Mouse (Mus musculus): Measurements from ENCODE around the gene Ly6g6d. TPM values are rescaled to one million over a fixed set of nuclear protein-coding genes. Genes with fewer than 3 reads are reported as not detected.
A peak's percentile ranks its signal among the peaks of the same experiment; 100 is the strongest.

The Ly6g6d gene
- polyA plus RNA-seq, 1 experiment from 2014 or later, result 2.7 TPM

DNA sequence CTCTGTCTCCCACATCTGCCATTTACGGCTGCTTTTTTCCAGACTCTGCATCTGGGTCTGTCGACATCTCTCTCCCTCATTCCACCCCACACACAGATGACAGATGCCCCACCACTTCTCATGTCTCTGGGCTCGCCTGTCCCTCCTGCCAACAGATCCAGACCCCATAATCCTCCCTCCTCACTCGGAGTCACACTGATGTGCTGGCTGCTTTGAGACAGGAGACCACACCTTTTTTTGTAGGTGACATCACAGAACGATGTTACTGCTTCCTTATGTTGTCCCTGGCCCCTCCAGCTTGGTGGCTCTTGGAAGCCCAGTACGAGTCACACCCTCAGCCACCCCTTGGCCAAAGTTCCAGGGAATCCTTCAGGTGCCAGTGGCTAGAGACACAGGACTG lies 2.4 kb upstream of the Ly6g6d start:
- Histone ChIP-seq H3K4me1 (ENCODE audit: insufficient read depth) (0 out of 2 replicates have a peak, but pooled peaks cover 4% of the 10 kb centered on the region), H3K27ac (ENCODE audit: low read depth) (no peak overlapping the region), H3K9me3 (ENCODE audit: low read depth, low read length) (no peaks in the 10 kb centered on the region), H3K9ac (peak overlapping the region; percentile 15; the same call in 1 of the 2 replicates), H3K4me2 (no peak overlapping the region), H3K4me3 (ENCODE audit: low read depth, low read length) (no peak overlapping the region), H3K27me3 (ENCODE audit: insufficient read depth, low read length) (no peaks in the 10 kb centered on the region), H3K36me3 (ENCODE audit: insufficient read depth) (no peaks in the 10 kb centered on the region)
- TF ChIP-seq CTCF (IDR thresholded peaks at IDR 0.05; ENCODE audit: low read depth), result no peak
- DNase-seq (no peak), ATAC-seq (ENCODE audit: insufficient read depth) (no peak)
- 46% methylated on average over 6 of the region's 6 CpGs for WGBS

GRCm38 (mm10) chr17:35079778-35080177 lies 1.9 kb upstream of the Ly6g6d start:
- Histone ChIP-seq H3K27me3 (ENCODE audit: insufficient read depth, low read length) (no peaks in the 10 kb centered on the region), H3K27ac (ENCODE audit: low read depth) (no peak overlapping the region), H3K9me3 (ENCODE audit: low read depth, low read length) (no peaks in the 10 kb centered on the region), H3K4me1 (ENCODE audit: insufficient read depth) (0 out of 2 replicates have a peak, but pooled peaks cover 4% of the 10 kb centered on the region), H3K4me2 (no peak overlapping the region), H3K36me3 (ENCODE audit: insufficient read depth) (no peaks in the 10 kb centered on the region), H3K4me3 (ENCODE audit: low read depth, low read length) (no peak overlapping the region), H3K9ac (peak overlapping the region; percentile 15; the same call in 1 of the 2 replicates)
- WGBS, result 40% methylated on average over 9 of the region's 9 CpGs
- ATAC-seq (ENCODE audit: insufficient read depth) (no peak), DNase-seq (no peak)
- TF ChIP-seq CTCF (IDR thresholded peaks at IDR 0.05; ENCODE audit: low read depth), result no peak

DNA sequence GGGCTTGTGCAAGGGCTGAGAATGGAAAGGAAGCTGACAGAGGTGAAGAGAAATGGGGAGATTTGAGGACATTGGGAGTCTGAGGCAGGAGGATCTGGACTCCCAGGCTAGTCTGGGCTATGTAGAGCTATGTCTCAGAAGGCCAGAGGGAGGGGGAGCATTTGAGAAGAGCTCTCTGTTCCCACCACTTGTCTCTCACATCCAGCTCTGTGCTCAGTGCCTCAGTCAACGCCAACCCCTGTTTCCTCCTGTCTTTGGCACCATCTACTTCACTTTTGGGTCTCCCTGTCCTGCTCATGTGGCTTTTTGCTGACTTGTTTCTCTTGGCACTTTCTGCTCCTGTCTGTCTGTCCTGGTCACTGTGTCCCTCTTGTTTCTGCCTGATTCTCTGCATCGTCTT lies 580 bp downstream of the Ly6g6d start:
- TF ChIP-seq CTCF (IDR thresholded peaks at IDR 0.05; ENCODE audit: low read depth), result no peak
- ATAC-seq (ENCODE audit: insufficient read depth) (no peak), DNase-seq (no peak)
- 0 out of 2 replicates have a peak, but pooled peaks cover 4% of the 10 kb centered on the region for H3K4me1 ChIP-seq (ENCODE audit: insufficient read depth)
- H3K36me3 ChIP-seq (ENCODE audit: insufficient read depth), result no peaks in the 10 kb centered on the region
- H3K4me2 ChIP-seq, result peak overlapping the region; percentile 54
- H3K4me3 ChIP-seq (ENCODE audit: low read depth, low read length), result peak overlapping the region; percentile 21
- no peaks in the 10 kb centered on the region for H3K9me3 ChIP-seq (ENCODE audit: low read depth, low read length)
- H3K27ac ChIP-seq (ENCODE audit: low read depth), result peak overlapping the region; percentile 69; the same call in 1 of the 2 replicates
- WGBS, result 33% methylated on average over 2 of the region's 2 CpGs
- peak overlapping the region; percentile 44 for H3K9ac ChIP-seq
- H3K27me3 ChIP-seq (ENCODE audit: insufficient read depth, low read length), result no peaks in the 10 kb centered on the region

GRCm38 (mm10) chr17:35076507-35077176 lies 1.2 kb downstream of the Ly6g6d start, which contains the start of gene Ly6g6e:
Ly6g6e (plus strand) TSS chr17:35076902.
- Histone ChIP-seq H3K9ac (peak within 1 kb of the TSS; percentile 44), H3K4me2 (peak within 1 kb of the TSS; percentile 54), H3K27ac (ENCODE audit: low read depth) (peak within 1 kb of the TSS; percentile 69; the same call in 1 of the 2 replicates), H3K9me3 (ENCODE audit: low read depth, low read length) (no peaks in the 10 kb centered on the region), H3K36me3 (ENCODE audit: insufficient read depth) (no peaks in the 10 kb centered on the region), H3K4me1 (ENCODE audit: insufficient read depth) (0 out of 2 replicates have a peak, but pooled peaks cover 4% of the 10 kb centered on the region), H3K27me3 (ENCODE audit: insufficient read depth, low read length) (no peaks in the 10 kb centered on the region), H3K4me3 (ENCODE audit: low read depth, low read length) (peak within 1 kb of the TSS; percentile 21)
- DNase-seq (no peak), ATAC-seq (ENCODE audit: insufficient read depth) (no peak)
- no peak for TF ChIP-seq CTCF (IDR thresholded peaks at IDR 0.05; ENCODE audit: low read depth)
- 26% methylated on average over 10 of the region's 10 CpGs for WGBS

- Histone ChIP-seq H3K27ac (ENCODE audit: low read depth) (no peak overlapping the region), H3K27me3 (ENCODE audit: insufficient read depth, low read length) (no peaks in the 10 kb centered on the region), H3K36me3 (ENCODE audit: insufficient read depth) (no peaks in the 10 kb centered on the region), H3K9ac (no peak overlapping the region), H3K4me3 (ENCODE audit: low read depth, low read length) (no peak overlapping the region), H3K4me2 (no peak overlapping the region), H3K4me1 (ENCODE audit: insufficient read depth) (0 out of 2 replicates have a peak, but pooled peaks cover 4% of the 10 kb centered on the region), H3K9me3 (ENCODE audit: low read depth, low read length) (no peaks in the 10 kb centered on the region)
- no peak for TF ChIP-seq CTCF (IDR thresholded peaks at IDR 0.05; ENCODE audit: low read depth)
- WGBS, result 47% methylated on average over 17 of the region's 17 CpGs
- DNase-seq (no peak), ATAC-seq (ENCODE audit: insufficient read depth) (no peak)
These were observed 3.8 kb downstream of the Ly6g6d start for GRCm38 (mm10) chr17:35074097-35074496.

- WGBS, result 68% methylated on average over 9 of the region's 9 CpGs
- Histone ChIP-seq H3K27ac (ENCODE audit: low read depth) (peak overlapping the region; percentile 76), H3K4me3 (ENCODE audit: low read depth, low read length) (no peak overlapping the region), H3K4me1 (ENCODE audit: insufficient read depth) (no peaks in the 10 kb centered on the region), H3K36me3 (ENCODE audit: insufficient read depth) (no peaks in the 10 kb centered on the region), H3K4me2 (no peak overlapping the region), H3K27me3 (ENCODE audit: insufficient read depth, low read length) (peaks cover 7% of the 10 kb centered on the region), H3K9me3 (ENCODE audit: low read depth, low read length) (no peaks in the 10 kb centered on the region), H3K9ac (no peak overlapping the region)
- DNase-seq (no peak), ATAC-seq (ENCODE audit: insufficient read depth) (no peak)
- TF ChIP-seq CTCF (IDR thresholded peaks at IDR 0.05; ENCODE audit: low read depth), result no peak
These were observed 6.4 kb downstream of the Ly6g6d start for GRCm38 (mm10) chr17:35071454-35071853.

GRCm38 (mm10) chr17:35070556-35071229 lies 7.2 kb downstream of the Ly6g6d start:
- Histone ChIP-seq H3K9me3 (ENCODE audit: low read depth, low read length) (no peaks in the 10 kb centered on the region), H3K4me3 (ENCODE audit: low read depth, low read length) (no peak overlapping the region), H3K36me3 (ENCODE audit: insufficient read depth) (no peaks in the 10 kb centered on the region), H3K27me3 (ENCODE audit: insufficient read depth, low read length) (peaks cover 12% of the 10 kb centered on the region), H3K4me2 (no peak overlapping the region), H3K4me1 (ENCODE audit: insufficient read depth) (no peaks in the 10 kb centered on the region), H3K27ac (ENCODE audit: low read depth) (peak overlapping the region; percentile 76), H3K9ac (no peak overlapping the region)
- 39% methylated on average over 6 of the region's 6 CpGs for WGBS
- ATAC-seq (ENCODE audit: insufficient read depth) (0 out of 2 replicates have a peak, but pooled peaks have one; percentile 38), DNase-seq (peak; percentile 56)
- peak; percentile 28; the same call in 1 of the 2 replicates for TF ChIP-seq CTCF (IDR thresholded peaks at IDR 0.05; ENCODE audit: low read depth)

Data from lung, embryonic 14.5 days (tissue).